Mouse (Mus musculus): ENCODE data around the gene Kmt2c. TPM values are rescaled to one million over a fixed set of nuclear protein-coding genes. Genes with fewer than 3 reads are reported as not detected.

Kmt2c gene
- polyA plus RNA-seq (2012): 0.45 and 0.60 TPM in 2 replicates

GRCm38 (mm10) chr5:25498346-25498820, at the start of gene Kmt2c:
Gene Kmt2c (minus strand): TSS chr5:25498783.
- peaks cover 42% of the 10 kb centered on the region for H3K4me1 ChIP-seq (ENCODE audit: control insufficient read depth)
- no peaks in the 10 kb centered on the region for H3K9me3 ChIP-seq (ENCODE audit: control insufficient read depth, low read length)
- peaks cover 2% of the 10 kb centered on the region for H3K36me3 ChIP-seq (ENCODE audit: control insufficient read depth)
- no peaks in the 10 kb centered on the region for H3K27me3 ChIP-seq (ENCODE audit: control insufficient read depth)
- H3K4me3 ChIP-seq (replicated peaks): peak within 1 kb of the TSS; percentile 87
- no peak for TF ChIP-seq GATA1 (IDR thresholded peaks at IDR 0.05; ENCODE audit: low read length)
- TF ChIP-seq TAL1 (IDR thresholded peaks at IDR 0.05; ENCODE audit: low read length): no peak

GRCm38 (mm10) chr5:25546912-25547311, 48.3 kb upstream of the Kmt2c start:
- TF ChIP-seq TAL1 (IDR thresholded peaks at IDR 0.05; ENCODE audit: low read length) (no peak), GATA1 (IDR thresholded peaks at IDR 0.05; ENCODE audit: low read length) (no peak)
- H3K27me3 ChIP-seq (ENCODE audit: control insufficient read depth): no peaks in the 10 kb centered on the region
- H3K9me3 ChIP-seq (ENCODE audit: control insufficient read depth, low read length): no peaks in the 10 kb centered on the region
- H3K4me3 ChIP-seq (replicated peaks): no peak overlapping the region
- no peaks in the 10 kb centered on the region for H3K36me3 ChIP-seq (ENCODE audit: control insufficient read depth)
- H3K4me1 ChIP-seq (ENCODE audit: control insufficient read depth): peaks cover 2% of the 10 kb centered on the region; the same call in 1 of the 2 replicates

- Histone ChIP-seq H3K36me3 (ENCODE audit: control insufficient read depth) (no peaks in the 10 kb centered on the region), H3K27me3 (ENCODE audit: control insufficient read depth) (no peaks in the 10 kb centered on the region), H3K4me3 (replicated peaks) (no peak overlapping the region), H3K9me3 (ENCODE audit: control insufficient read depth, low read length) (no peaks in the 10 kb centered on the region), H3K4me1 (ENCODE audit: control insufficient read depth) (peaks cover 2% of the 10 kb centered on the region; the same call in 1 of the 2 replicates)
- TF ChIP-seq GATA1 (IDR thresholded peaks at IDR 0.05; ENCODE audit: low read length) (no peak), TAL1 (IDR thresholded peaks at IDR 0.05; ENCODE audit: low read length) (no peak)
Measured at GRCm38 (mm10) chr5:25544566-25544965, 46.0 kb upstream of the Kmt2c start.

GRCm38 (mm10) chr5:25544061-25544460, 45.5 kb upstream of the Kmt2c start:
- H3K36me3 ChIP-seq (ENCODE audit: control insufficient read depth): no peaks in the 10 kb centered on the region
- H3K27me3 ChIP-seq (ENCODE audit: control insufficient read depth): no peaks in the 10 kb centered on the region
- H3K4me3 ChIP-seq (replicated peaks): no peak overlapping the region
- H3K9me3 ChIP-seq (ENCODE audit: control insufficient read depth, low read length): no peaks in the 10 kb centered on the region
- TF ChIP-seq GATA1 (IDR thresholded peaks at IDR 0.05; ENCODE audit: low read length) (no peak), TAL1 (IDR thresholded peaks at IDR 0.05; ENCODE audit: low read length) (no peak)
- no peaks in the 10 kb centered on the region for H3K4me1 ChIP-seq (ENCODE audit: control insufficient read depth)

- Histone ChIP-seq H3K4me3 (replicated peaks) (no peak overlapping the region), H3K27me3 (ENCODE audit: control insufficient read depth) (no peaks in the 10 kb centered on the region)
- TF ChIP-seq TAL1 (IDR thresholded peaks at IDR 0.05; ENCODE audit: low read length) (no peak), GATA1 (IDR thresholded peaks at IDR 0.05; ENCODE audit: low read length) (no peak)
Measured at GRCm38 (mm10) chr5:25541661-25542060, 43.1 kb upstream of the Kmt2c start.

GRCm38 (mm10) chr5:25540921-25541320, 42.3 kb upstream of the Kmt2c start:
- no peak overlapping the region for H3K4me3 ChIP-seq (replicated peaks)
- no peaks in the 10 kb centered on the region for H3K9me3 ChIP-seq (ENCODE audit: control insufficient read depth, low read length)
- TF ChIP-seq GATA1 (IDR thresholded peaks at IDR 0.05; ENCODE audit: low read length): no peak
- no peak for TF ChIP-seq TAL1 (IDR thresholded peaks at IDR 0.05; ENCODE audit: low read length)
- no peaks in the 10 kb centered on the region for H3K27me3 ChIP-seq (ENCODE audit: control insufficient read depth)
- H3K36me3 ChIP-seq (ENCODE audit: control insufficient read depth): no peaks in the 10 kb centered on the region
- H3K4me1 ChIP-seq (ENCODE audit: control insufficient read depth): peaks cover 8% of the 10 kb centered on the region

More at GRCm38 (mm10) chr5:25541661-25542060, 43.1 kb upstream of the Kmt2c start:
- Histone ChIP-seq H3K4me1 (ENCODE audit: control insufficient read depth) (peaks cover 6% of the 10 kb centered on the region), H3K36me3 (ENCODE audit: control insufficient read depth) (no peaks in the 10 kb centered on the region), H3K9me3 (ENCODE audit: control insufficient read depth, low read length) (no peaks in the 10 kb centered on the region)

GRCm38 (mm10) chr5:25540412-25540811, 41.8 kb upstream of the Kmt2c start:
- no peak overlapping the region for H3K4me3 ChIP-seq (replicated peaks)
- no peaks in the 10 kb centered on the region for H3K9me3 ChIP-seq (ENCODE audit: control insufficient read depth, low read length)
- TF ChIP-seq GATA1 (IDR thresholded peaks at IDR 0.05; ENCODE audit: low read length): no peak
- no peak for TF ChIP-seq TAL1 (IDR thresholded peaks at IDR 0.05; ENCODE audit: low read length)
- H3K27me3 ChIP-seq (ENCODE audit: control insufficient read depth): peaks cover under 1% of the 10 kb centered on the region; the same call in 1 of the 2 replicates
- H3K4me1 ChIP-seq (ENCODE audit: control insufficient read depth): peaks cover 8% of the 10 kb centered on the region
- no peaks in the 10 kb centered on the region for H3K36me3 ChIP-seq (ENCODE audit: control insufficient read depth)

GRCm38 (mm10) chr5:25536921-25537409, 38.4 kb upstream of the Kmt2c start:
- H3K9me3 ChIP-seq (ENCODE audit: control insufficient read depth, low read length): no peaks in the 10 kb centered on the region
- peaks cover 2% of the 10 kb centered on the region; the same call in 1 of the 2 replicates for H3K27me3 ChIP-seq (ENCODE audit: control insufficient read depth)
- no peak overlapping the region for H3K4me3 ChIP-seq (replicated peaks)
- no peaks in the 10 kb centered on the region for H3K36me3 ChIP-seq (ENCODE audit: control insufficient read depth)
- TF ChIP-seq GATA1 (IDR thresholded peaks at IDR 0.05; ENCODE audit: low read length): no peak
- TF ChIP-seq TAL1 (IDR thresholded peaks at IDR 0.05; ENCODE audit: low read length): no peak
- peaks cover 23% of the 10 kb centered on the region for H3K4me1 ChIP-seq (ENCODE audit: control insufficient read depth)

- no peaks in the 10 kb centered on the region for H3K9me3 ChIP-seq (ENCODE audit: control insufficient read depth, low read length)
- H3K36me3 ChIP-seq (ENCODE audit: control insufficient read depth): no peaks in the 10 kb centered on the region
- no peak overlapping the region for H3K4me3 ChIP-seq (replicated peaks)
- peaks cover 2% of the 10 kb centered on the region; the same call in 1 of the 2 replicates for H3K27me3 ChIP-seq (ENCODE audit: control insufficient read depth)
- TF ChIP-seq TAL1 (IDR thresholded peaks at IDR 0.05; ENCODE audit: low read length): no peak
- TF ChIP-seq GATA1 (IDR thresholded peaks at IDR 0.05; ENCODE audit: low read length): no peak
- peaks cover 28% of the 10 kb centered on the region for H3K4me1 ChIP-seq (ENCODE audit: control insufficient read depth)
Measured at GRCm38 (mm10) chr5:25536451-25536850, 37.9 kb upstream of the Kmt2c start.
